Mouse (Mus musculus) hindbrain, embryonic 16.5 days (tissue): Measurements from ENCODE around the gene Trim7. TPM values are rescaled to one million over a fixed set of nuclear protein-coding genes. Genes with fewer than 3 reads are reported as not detected.

ENCODE experiments used
- ATAC-seq: fragments of 200-750 bp; cut with Nextera tagmentation; 2 replicates; pipeline ENCODE4 v1.8.0; 2017; ENCODE audit warnings: moderate TSS enrichment, moderate library complexity
- H3K27ac ChIP-seq: fragments of 300-500 bp; sonication (generic); 2 replicates; pipeline ENCODE4 v1.5.1; 2014; ENCODE audit warnings: low read depth, mild to moderate bottlenecking, control low read depth, low read length, moderate library complexity
- H3K27me3 ChIP-seq: fragments of 300-500 bp; sonication (generic); replicated peaks from 2 replicates; pipeline ENCODE4 v1.6.1; 2014; ENCODE audit warnings: low read length; ENCODE audit not compliant: control insufficient read depth, insufficient read depth
- H3K36me3 ChIP-seq: fragments of 300-500 bp; sonication (generic); 2 replicates; pipeline ENCODE4 v1.6.1; 2014; ENCODE audit warnings: mild to moderate bottlenecking, low read length, moderate library complexity, mixed read lengths; ENCODE audit not compliant: control insufficient read depth, insufficient read depth
- H3K4me1 ChIP-seq: fragments of 300-500 bp; sonication (generic); 2 replicates; pipeline ENCODE4 v1.6.1; 2014; ENCODE audit warnings: low read depth, low read length; ENCODE audit not compliant: control insufficient read depth, insufficient read depth
- H3K4me2 ChIP-seq: fragments of 300-500 bp; sonication (generic); 2 replicates; pipeline ENCODE4 v1.6.1; 2014; ENCODE audit warnings: mild to moderate bottlenecking, low read length, control low read depth, moderate library complexity
- H3K4me3 ChIP-seq: fragments of 300-500 bp; sonication (generic); 2 replicates; pipeline ENCODE4 v1.5.1; 2014; ENCODE audit warnings: mild to moderate bottlenecking, low read length, control low read depth, moderate library complexity
- H3K9ac ChIP-seq: fragments of 300-500 bp; sonication (generic); 2 replicates; pipeline ENCODE4 v1.6.1; 2014; ENCODE audit warnings: low read depth, mild to moderate bottlenecking, control low read depth, low read length, moderate library complexity
- H3K9me3 ChIP-seq: fragments of 300-500 bp; sonication (generic); 2 replicates; pipeline ENCODE4 v1.6.1; 2014; ENCODE audit warnings: mild to moderate bottlenecking, low read length, moderate library complexity; ENCODE audit not compliant: control insufficient read depth
- WGBS: fragments of 180-500 bp; shearing (Covaris S2); extraction: QIAGEN DNeasy Blood & Tissue Kit; methylation state at CpG from one replicate; pipeline ENCODE4 v1.1.7; 2014; 5-methylcytosine and 5-hydroxymethylcytosine counted together
- polyA plus RNA-seq: library from polyadenylated mRNA; unstranded; fragments of >200 nt; fragmentation: Nextera tagmentation; extraction: Ambion mirVana; gene quantifications from 2 replicates; pipeline ENCODE4 v1.2.1, GENCODE M21; 2015

Gene Trim7
- polyA plus RNA-seq, 1 experiment from 2014 or later: 2.7 TPM

GRCm38 (mm10) chr11:48799921-48800701, 25.8 kb upstream of the Trim7 start, which contains the start of gene Rack1:
TSS of gene Rack1 (plus strand) at chr11:48800332.
- Histone ChIP-seq H3K4me2 (peak within 1 kb of the TSS; percentile 88), H3K4me1 (peaks cover 29% of the 10 kb centered on the region), H3K36me3 (peaks cover 28% of the 10 kb centered on the region), H3K9ac (peak within 1 kb of the TSS; percentile 80), H3K4me3 (peak within 1 kb of the TSS; percentile 81), H3K27ac (peak within 1 kb of the TSS; percentile 96), H3K9me3 (no peaks in the 10 kb centered on the region), H3K27me3 (no peaks in the 10 kb centered on the region)
- under 1% methylated on average over 47 of the region's 47 CpGs for WGBS
- ATAC-seq: peak; percentile 95

GRCm38 (mm10) chr11:48801831-48802772, 23.8 kb upstream of the Trim7 start:
- WGBS: 79% methylated on average over 17 of the region's 17 CpGs
- Histone ChIP-seq H3K27me3 (no peaks in the 10 kb centered on the region), H3K36me3 (peaks cover 44% of the 10 kb centered on the region)

DNA sequence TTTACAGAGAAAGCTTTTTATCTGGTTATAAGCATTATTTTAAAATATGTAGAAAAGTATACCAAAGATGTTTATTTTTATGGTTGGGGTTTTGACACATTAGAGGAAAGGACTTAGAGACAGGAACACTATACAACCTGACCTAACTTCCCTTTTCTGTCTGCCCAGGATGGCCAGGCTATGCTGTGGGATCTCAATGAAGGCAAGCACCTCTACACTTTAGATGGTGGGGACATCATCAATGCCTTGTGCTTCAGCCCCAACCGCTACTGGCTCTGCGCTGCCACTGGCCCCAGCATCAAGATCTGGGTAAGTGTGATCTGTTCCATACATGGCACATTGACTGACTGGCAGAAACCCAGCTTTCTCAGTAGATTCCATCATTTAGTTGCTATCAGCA, 22.0 kb upstream of the Trim7 start:
- H3K36me3 ChIP-seq: peaks cover 54% of the 10 kb centered on the region
- H3K27me3 ChIP-seq: no peaks in the 10 kb centered on the region
- ATAC-seq: no peak
- WGBS: 94% methylated on average over 2 of the region's 2 CpGs
- H3K4me1 ChIP-seq: peaks cover 17% of the 10 kb centered on the region
- H3K4me3 ChIP-seq: no peak overlapping the region
- no peak overlapping the region for H3K4me2 ChIP-seq
- H3K27ac ChIP-seq: no peak overlapping the region
- no peak overlapping the region for H3K9ac ChIP-seq
- H3K9me3 ChIP-seq: no peaks in the 10 kb centered on the region

More at GRCm38 (mm10) chr11:48801831-48802772, 23.8 kb upstream of the Trim7 start:
- H3K9ac ChIP-seq: peak overlapping the region; percentile 80
- H3K27ac ChIP-seq: no peak overlapping the region
- peak overlapping the region; percentile 81 for H3K4me3 ChIP-seq
- H3K4me2 ChIP-seq: peak overlapping the region; percentile 88
- no peak for ATAC-seq
- H3K9me3 ChIP-seq: no peaks in the 10 kb centered on the region
- peaks cover 29% of the 10 kb centered on the region for H3K4me1 ChIP-seq

GRCm38 (mm10) chr11:48804922-48805321, 21.0 kb upstream of the Trim7 start:
- Histone ChIP-seq H3K27ac (no peak overlapping the region), H3K9me3 (no peaks in the 10 kb centered on the region), H3K36me3 (peaks cover 59% of the 10 kb centered on the region), H3K4me2 (no peak overlapping the region), H3K27me3 (no peaks in the 10 kb centered on the region), H3K9ac (no peak overlapping the region), H3K4me3 (no peak overlapping the region), H3K4me1 (peaks cover 16% of the 10 kb centered on the region)
- ATAC-seq: no peak
- WGBS: 87% methylated on average over 2 of the region's 2 CpGs

GRCm38 (mm10) chr11:48806856-48807562, 18.9 kb upstream of the Trim7 start:
- ATAC-seq: 0 out of 2 replicates have a peak, but pooled peaks have one; percentile 21
- no peak overlapping the region for H3K9ac ChIP-seq
- no peaks in the 10 kb centered on the region for H3K9me3 ChIP-seq
- H3K4me3 ChIP-seq: no peak overlapping the region
- H3K27ac ChIP-seq: no peak overlapping the region
- H3K36me3 ChIP-seq: peaks cover 71% of the 10 kb centered on the region
- WGBS: 64% methylated on average over 21 of the region's 21 CpGs
- no peak overlapping the region for H3K4me2 ChIP-seq
- H3K4me1 ChIP-seq: peaks cover 5% of the 10 kb centered on the region
- no peaks in the 10 kb centered on the region for H3K27me3 ChIP-seq

- H3K36me3 ChIP-seq: peaks cover 68% of the 10 kb centered on the region
- no peak overlapping the region for H3K9ac ChIP-seq
- H3K4me3 ChIP-seq: no peak overlapping the region
- ATAC-seq: 0 out of 2 replicates have a peak, but pooled peaks have one; percentile 5
- no peaks in the 10 kb centered on the region for H3K27me3 ChIP-seq
- H3K4me2 ChIP-seq: no peak overlapping the region
- no peak overlapping the region for H3K27ac ChIP-seq
- no peaks in the 10 kb centered on the region; the same call in 1 of the 2 replicates for H3K4me1 ChIP-seq
- no peaks in the 10 kb centered on the region for H3K9me3 ChIP-seq
- 61% methylated on average over 14 of the region's 14 CpGs for WGBS
Measured at GRCm38 (mm10) chr11:48807563-48808303, 18.2 kb upstream of the Trim7 start.

GRCm38 (mm10) chr11:48808304-48808646, 17.7 kb upstream of the Trim7 start:
- H3K4me2 ChIP-seq: no peak overlapping the region
- H3K36me3 ChIP-seq: peaks cover 63% of the 10 kb centered on the region
- no peak overlapping the region for H3K4me3 ChIP-seq
- no peak for ATAC-seq
- no peaks in the 10 kb centered on the region for H3K27me3 ChIP-seq
- H3K27ac ChIP-seq: no peak overlapping the region
- H3K9ac ChIP-seq: no peak overlapping the region
- peaks cover 3% of the 10 kb centered on the region; the same call in 1 of the 2 replicates for H3K4me1 ChIP-seq
- H3K9me3 ChIP-seq: no peaks in the 10 kb centered on the region

- 0 out of 2 replicates have a peak, but pooled peaks have one; percentile 34 for ATAC-seq
- peaks cover 60% of the 10 kb centered on the region for H3K36me3 ChIP-seq
- H3K4me2 ChIP-seq: no peak overlapping the region
- H3K9me3 ChIP-seq: no peaks in the 10 kb centered on the region
- H3K9ac ChIP-seq: no peak overlapping the region
- 74% methylated on average over 16 of the region's 16 CpGs for WGBS
- H3K4me1 ChIP-seq: peaks cover 3% of the 10 kb centered on the region
- H3K27me3 ChIP-seq: no peaks in the 10 kb centered on the region
- no peak overlapping the region for H3K4me3 ChIP-seq
- H3K27ac ChIP-seq: no peak overlapping the region
Measured at GRCm38 (mm10) chr11:48808737-48809433, 17.1 kb upstream of the Trim7 start.
